Mouse (Mus musculus): Measurements from ENCODE around the gene Hcfc2. TPM values are rescaled to one million over a fixed set of nuclear protein-coding genes. Genes with fewer than 3 reads are reported as not detected.

Gene Hcfc2
- polyA plus RNA-seq (2012; rRNA removed): 17.0 and 17.1 TPM in 2 replicates

GRCm38 (mm10) chr10:82695956-82696355, at the start of gene Hcfc2:
TSS of gene Hcfc2 (plus strand) at chr10:82696160.
- no peak for DNase-seq
- Histone ChIP-seq H3K4me1 (replicated peaks; ENCODE audit: control insufficient read depth, insufficient read depth, low read length) (peaks cover 15% of the 10 kb centered on the region), H3K36me3 (ENCODE audit: control insufficient read depth, insufficient read depth, low read length) (no peaks in the 10 kb centered on the region), H3K27me3 (ENCODE audit: control insufficient read depth, insufficient read depth, low read length) (no peaks in the 10 kb centered on the region), H3K27ac (ENCODE audit: control insufficient read depth, insufficient read depth, low read length) (no peak within 1 kb of the TSS), H3K4me3 (ENCODE audit: control insufficient read depth, insufficient read depth, low read length) (no peak within 1 kb of the TSS)
- 89% methylated on average over 5 of the region's 5 CpGs for WGBS
- no peak for TF ChIP-seq POLR2A (IDR thresholded peaks at IDR 0.05; ENCODE audit: control insufficient read depth, extremely low read depth, insufficient read depth, low read length, poor library complexity)
- TF ChIP-seq CTCF (IDR thresholded peaks at IDR 0.05; ENCODE audit: borderline replicate concordance, control insufficient read depth, extremely low read depth, insufficient read depth, low read length, poor library complexity): no peak

GRCm38 (mm10) chr10:82647205-82647811, 48.7 kb upstream of the Hcfc2 start:
- Histone ChIP-seq H3K27ac (ENCODE audit: control insufficient read depth, insufficient read depth, low read length) (no peak overlapping the region), H3K36me3 (ENCODE audit: control insufficient read depth, insufficient read depth, low read length) (peaks cover 75% of the 10 kb centered on the region), H3K27me3 (ENCODE audit: control insufficient read depth, insufficient read depth, low read length) (no peaks in the 10 kb centered on the region), H3K4me1 (replicated peaks; ENCODE audit: control insufficient read depth, insufficient read depth, low read length) (no peaks in the 10 kb centered on the region), H3K4me3 (ENCODE audit: control insufficient read depth, insufficient read depth, low read length) (no peak overlapping the region)
- 97% methylated on average over 17 of the region's 17 CpGs for WGBS
- DNase-seq: no peak
- TF ChIP-seq POLR2A (IDR thresholded peaks at IDR 0.05; ENCODE audit: control insufficient read depth, extremely low read depth, insufficient read depth, low read length, poor library complexity): no peak
- TF ChIP-seq CTCF (IDR thresholded peaks at IDR 0.05; ENCODE audit: borderline replicate concordance, control insufficient read depth, extremely low read depth, insufficient read depth, low read length, poor library complexity): no peak

DNA sequence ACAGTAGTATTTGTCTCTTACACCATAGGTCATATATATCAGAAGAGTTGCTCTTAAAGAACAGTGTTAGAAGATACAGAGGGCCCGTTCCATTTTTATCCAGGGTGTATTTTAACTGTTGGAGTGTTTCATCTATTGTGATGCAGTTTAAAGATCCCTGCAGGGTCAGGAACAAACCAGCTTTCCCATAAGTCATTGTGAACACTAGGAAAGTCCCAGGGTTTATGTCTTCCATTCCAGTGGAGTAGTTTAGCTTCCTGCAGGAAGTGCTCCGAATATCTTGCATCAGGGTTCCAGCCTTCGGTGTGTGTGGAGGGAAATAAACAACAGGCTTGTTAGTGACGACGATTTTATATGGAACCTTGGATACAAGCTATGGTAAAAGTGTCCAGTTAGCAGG, 44.7 kb upstream of the Hcfc2 start:
- WGBS: 90% methylated on average over 5 of the region's 5 CpGs
- H3K36me3 ChIP-seq (ENCODE audit: control insufficient read depth, insufficient read depth, low read length): peaks cover 48% of the 10 kb centered on the region
- TF ChIP-seq CTCF (IDR thresholded peaks at IDR 0.05; ENCODE audit: borderline replicate concordance, control insufficient read depth, extremely low read depth, insufficient read depth, low read length, poor library complexity) (no peak), POLR2A (IDR thresholded peaks at IDR 0.05; ENCODE audit: control insufficient read depth, extremely low read depth, insufficient read depth, low read length, poor library complexity) (no peak)
- no peak for DNase-seq
- H3K27me3 ChIP-seq (ENCODE audit: control insufficient read depth, insufficient read depth, low read length): no peaks in the 10 kb centered on the region
- H3K27ac ChIP-seq (ENCODE audit: control insufficient read depth, insufficient read depth, low read length): no peak overlapping the region
- no peaks in the 10 kb centered on the region for H3K4me1 ChIP-seq (replicated peaks; ENCODE audit: control insufficient read depth, insufficient read depth, low read length)
- H3K4me3 ChIP-seq (ENCODE audit: control insufficient read depth, insufficient read depth, low read length): no peak overlapping the region

DNA sequence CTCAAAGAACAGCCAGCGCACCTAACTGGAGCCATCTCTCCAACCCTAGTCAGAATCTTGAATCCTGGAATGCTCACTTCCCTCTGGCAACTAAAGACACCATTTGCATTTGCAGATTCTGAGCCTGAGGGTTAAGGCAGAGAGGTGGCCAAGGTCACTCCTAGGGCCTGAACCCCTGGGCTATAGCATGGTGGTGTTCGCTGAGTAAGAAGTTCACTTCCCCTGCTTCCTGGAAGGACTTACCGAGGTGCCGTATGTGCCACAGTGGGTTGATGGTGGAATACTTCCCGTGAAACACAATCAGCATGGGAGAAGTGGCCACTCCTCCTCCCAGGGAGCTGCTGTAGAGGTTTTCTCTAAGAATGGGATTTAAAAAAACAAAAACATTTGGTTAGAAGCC, 43.3 kb upstream of the Hcfc2 start:
- Histone ChIP-seq H3K27ac (ENCODE audit: control insufficient read depth, insufficient read depth, low read length) (no peak overlapping the region), H3K36me3 (ENCODE audit: control insufficient read depth, insufficient read depth, low read length) (peaks cover 34% of the 10 kb centered on the region), H3K27me3 (ENCODE audit: control insufficient read depth, insufficient read depth, low read length) (no peaks in the 10 kb centered on the region), H3K4me1 (replicated peaks; ENCODE audit: control insufficient read depth, insufficient read depth, low read length) (no peaks in the 10 kb centered on the region), H3K4me3 (ENCODE audit: control insufficient read depth, insufficient read depth, low read length) (no peak overlapping the region)
- no peak for TF ChIP-seq CTCF (IDR thresholded peaks at IDR 0.05; ENCODE audit: borderline replicate concordance, control insufficient read depth, extremely low read depth, insufficient read depth, low read length, poor library complexity)
- no peak for TF ChIP-seq POLR2A (IDR thresholded peaks at IDR 0.05; ENCODE audit: control insufficient read depth, extremely low read depth, insufficient read depth, low read length, poor library complexity)
- no peak for DNase-seq
- WGBS: 90% methylated on average over 5 of the region's 5 CpGs

DNA sequence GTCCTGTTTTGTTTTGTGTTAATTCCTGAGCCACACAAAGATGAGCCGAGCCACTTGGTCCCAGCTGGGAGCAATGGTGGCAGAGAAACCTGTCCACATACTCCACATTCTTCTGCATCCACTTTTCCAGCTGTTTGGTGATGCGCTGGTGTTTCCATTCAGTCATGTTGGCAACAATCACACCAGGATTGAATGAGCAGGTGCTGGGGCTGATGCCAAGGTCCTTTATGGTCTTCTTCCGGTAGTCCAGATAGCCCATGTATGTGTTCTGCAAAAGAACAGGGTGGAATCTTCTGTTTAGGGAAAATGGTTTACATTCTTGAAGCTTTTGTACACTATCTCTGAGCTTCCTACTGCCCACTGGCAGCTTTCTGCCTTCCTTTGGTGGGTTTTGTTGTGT, 41.4 kb upstream of the Hcfc2 start:
- Histone ChIP-seq H3K4me1 (replicated peaks; ENCODE audit: control insufficient read depth, insufficient read depth, low read length) (no peaks in the 10 kb centered on the region), H3K36me3 (ENCODE audit: control insufficient read depth, insufficient read depth, low read length) (peaks cover 28% of the 10 kb centered on the region), H3K27me3 (ENCODE audit: control insufficient read depth, insufficient read depth, low read length) (no peaks in the 10 kb centered on the region), H3K27ac (ENCODE audit: control insufficient read depth, insufficient read depth, low read length) (no peak overlapping the region), H3K4me3 (ENCODE audit: control insufficient read depth, insufficient read depth, low read length) (no peak overlapping the region)
- TF ChIP-seq CTCF (IDR thresholded peaks at IDR 0.05; ENCODE audit: borderline replicate concordance, control insufficient read depth, extremely low read depth, insufficient read depth, low read length, poor library complexity) (no peak), POLR2A (IDR thresholded peaks at IDR 0.05; ENCODE audit: control insufficient read depth, extremely low read depth, insufficient read depth, low read length, poor library complexity) (no peak)
- WGBS: 95% methylated on average over 3 of the region's 3 CpGs
- no peak for DNase-seq

GRCm38 (mm10) chr10:82661820-82662219, 34.1 kb upstream of the Hcfc2 start:
- no peaks in the 10 kb centered on the region for H3K27me3 ChIP-seq (ENCODE audit: control insufficient read depth, insufficient read depth, low read length)
- TF ChIP-seq POLR2A (IDR thresholded peaks at IDR 0.05; ENCODE audit: control insufficient read depth, extremely low read depth, insufficient read depth, low read length, poor library complexity) (no peak), CTCF (IDR thresholded peaks at IDR 0.05; ENCODE audit: borderline replicate concordance, control insufficient read depth, extremely low read depth, insufficient read depth, low read length, poor library complexity) (no peak)

More at GRCm38 (mm10) chr10:82661820-82662219, 34.1 kb upstream of the Hcfc2 start:
- 42% methylated on average over 8 of the region's 8 CpGs for WGBS
- Histone ChIP-seq H3K4me1 (replicated peaks; ENCODE audit: control insufficient read depth, insufficient read depth, low read length) (peaks cover 13% of the 10 kb centered on the region), H3K36me3 (ENCODE audit: control insufficient read depth, insufficient read depth, low read length) (no peaks in the 10 kb centered on the region), H3K27ac (ENCODE audit: control insufficient read depth, insufficient read depth, low read length) (peak overlapping the region; percentile 89), H3K4me3 (ENCODE audit: control insufficient read depth, insufficient read depth, low read length) (no peak overlapping the region; the same call in 1 of the 2 replicates)
- peak; percentile 29 for DNase-seq
